In the genomic region with DNA sequence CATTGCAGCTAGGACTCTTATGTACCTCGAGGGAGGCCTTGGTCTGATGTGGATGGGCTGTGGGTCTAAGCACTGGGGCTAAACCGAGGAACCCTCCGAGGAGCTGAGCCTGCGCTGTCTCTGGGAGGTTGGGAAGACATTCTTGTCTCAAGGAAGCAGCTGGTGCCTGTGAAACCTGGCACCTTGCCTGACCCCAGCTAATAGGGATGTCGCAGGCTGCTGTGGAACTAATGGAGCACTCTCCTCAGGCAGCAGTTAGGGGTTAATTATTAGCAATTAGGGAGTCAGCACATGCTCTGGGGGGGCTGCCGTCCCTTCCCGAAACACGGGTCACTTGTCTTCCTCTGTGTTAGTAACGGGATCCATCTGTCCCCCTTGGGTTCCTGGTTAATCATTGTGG, we compare ENCODE assay signal across 11 mouse cellular contexts. TPM values are rescaled to one million over a fixed set of nuclear protein-coding genes. Genes with fewer than 3 reads are reported as not detected.
DNase-seq lines count a peak whose midpoint lies in the region; ATAC-seq lines count a peak whose summit lies in the region.
"Had no signal": no experiment of that assay in that cellular context is flagged by ENCODE, and none has a peak within 500 bp of the region (broad histone marks: within the 10 kb centered on the region; RNA-seq: fewer than 3 reads in every experiment).

No protein-coding gene starts in this region.

- ATAC-seq in midbrain, embryonic 13.5 days = no peak
- peak; percentile 31; the same call in 1 of the 2 replicates for ATAC-seq in hindbrain, embryonic 14.5 days (ENCODE audit: low FRiP score)
- ATAC-seq in granulocyte monocyte progenitor cell, adult 5-6 weeks (replicated peaks; ENCODE audit: poor library complexity, severe bottlenecking) = no peak

- no peak overlapping the region for H3K4me2 ChIP-seq in midbrain, embryonic 13.5 days (replicated peaks)
- H3K4me2 ChIP-seq in hindbrain, embryonic 14.5 days (replicated peaks) = no peak overlapping the region

- H3K4me3 ChIP-seq in midbrain, embryonic 10.5 days = no peak overlapping the region
- H3K4me3 ChIP-seq in midbrain, embryonic 13.5 days (replicated peaks) = no peak overlapping the region
- H3K4me3 ChIP-seq in hindbrain, embryonic 14.5 days (replicated peaks; ENCODE audit: low read length) = no peak overlapping the region

- no peaks in the 10 kb centered on the region for H3K9me3 ChIP-seq in midbrain, embryonic 10.5 days (replicated peaks)
- H3K9me3 ChIP-seq in midbrain, embryonic 13.5 days = no peaks in the 10 kb centered on the region
- H3K9me3 ChIP-seq in hindbrain, embryonic 14.5 days (ENCODE audit: control insufficient read depth, low read length) = no peaks in the 10 kb centered on the region

- 0 out of 2 replicates have a peak overlapping the region, but pooled peaks have one; percentile 13 for H3K27ac ChIP-seq in midbrain, embryonic 10.5 days (replicated peaks)
- no peak overlapping the region for H3K27ac ChIP-seq in midbrain, embryonic 13.5 days
- no peak overlapping the region for H3K27ac ChIP-seq in hindbrain, embryonic 14.5 days

- H3K4me1 ChIP-seq in midbrain, embryonic 10.5 days = peaks cover 25% of the 10 kb centered on the region
- peaks cover 18% of the 10 kb centered on the region for H3K4me1 ChIP-seq in midbrain, embryonic 13.5 days (replicated peaks)
- peaks cover 5% of the 10 kb centered on the region; the same call in 1 of the 2 replicates for H3K4me1 ChIP-seq in hindbrain, embryonic 14.5 days (replicated peaks; ENCODE audit: control insufficient read depth, insufficient read depth, low read length)

- H3K36me3 ChIP-seq in midbrain, embryonic 10.5 days = no peaks in the 10 kb centered on the region
- no peaks in the 10 kb centered on the region for H3K36me3 ChIP-seq in midbrain, embryonic 13.5 days
- H3K36me3 ChIP-seq in hindbrain, embryonic 14.5 days (replicated peaks; ENCODE audit: control insufficient read depth, insufficient read depth) = no peaks in the 10 kb centered on the region

- DNase-seq in cerebellum, postnatal 25 days = peak; percentile 28 to 63
- no peak for DNase-seq in cerebellum, adult 9-11 months
- no peak for DNase-seq in midbrain, embryonic 10.5 days (ENCODE audit: low spot score)
- DNase-seq in hindbrain, embryonic 14.5 days (ENCODE audit: low spot score) = no peak
- peak; percentile 50 for DNase-seq in lung, postnatal 14 days
- DNase-seq in adrenal gland, adult 18-20 months (ENCODE audit: low spot score in 2 of 2) = no peak
- DNase-seq: heart, adult 11 months had no signal

- H3K27me3 ChIP-seq in midbrain, embryonic 10.5 days (ENCODE audit: low read depth, poor library complexity, severe bottlenecking) = peaks cover 30% of the 10 kb centered on the region
- peaks cover 4% of the 10 kb centered on the region; the same call in 1 of the 2 replicates for H3K27me3 ChIP-seq in midbrain, embryonic 13.5 days
- no peaks in the 10 kb centered on the region for H3K27me3 ChIP-seq in hindbrain, embryonic 14.5 days (ENCODE audit: control insufficient read depth, insufficient read depth, low read length)

- no peak overlapping the region for H3K9ac ChIP-seq in midbrain, embryonic 13.5 days (replicated peaks)
- no peak overlapping the region for H3K9ac ChIP-seq in hindbrain, embryonic 14.5 days

- WGBS in midbrain, embryonic 10.5 days = 66% methylated on average over 9 of the region's 9 CpGs
- WGBS in midbrain, embryonic 13.5 days = 55% methylated on average over 9 of the region's 9 CpGs
- 18% methylated on average over 9 of the region's 9 CpGs for WGBS in hindbrain, embryonic 14.5 days

RNA-seq across cellular contexts. Expression of a gene that starts 30.5 kb away (rescaled TPM):
- 20.5 and 20.7 TPM in 2 replicates for polyA plus RNA-seq in midbrain, embryonic 10.5 days (2016; fragmentation: Nextera tagmentation; extraction: Ambion mirVana)
- polyA plus RNA-seq in midbrain, embryonic 13.5 days (2015; fragmentation: Nextera tagmentation; extraction: Ambion mirVana) = 21.0 and 21.2 TPM in 2 replicates
- 46.6 and 50.0 TPM in 2 replicates for polyA plus RNA-seq in hindbrain, embryonic 14.5 days (2014; fragmentation: Nextera tagmentation; extraction: Ambion mirVana)
- total RNA-seq in adrenal gland, adult 18-20 months (2021) = 10 to 100 TPM; 17.1 to 26.8 TPM
- total RNA-seq in granulocyte monocyte progenitor cell, adult 5-6 weeks (2014; fragmentation: Nextera tagmentation) = 11.5 and 13.8 TPM in 2 replicates
- total RNA-seq in granulocyte monocyte progenitor cell, adult 5-6 weeks (2017) = 7.3 and 9.3 TPM in 2 replicates

RNA-seq across cellular contexts. Expression of a gene that starts 41.5 kb away (rescaled TPM):
- 0.80 and 1.6 TPM in 2 replicates for polyA plus RNA-seq in midbrain, embryonic 10.5 days (2016; fragmentation: Nextera tagmentation; extraction: Ambion mirVana)
- 0.82 and 0.97 TPM in 2 replicates for polyA plus RNA-seq in midbrain, embryonic 13.5 days (2015; fragmentation: Nextera tagmentation; extraction: Ambion mirVana)
- 0.47 and 0.74 TPM in 2 replicates for polyA plus RNA-seq in hindbrain, embryonic 14.5 days (2014; fragmentation: Nextera tagmentation; extraction: Ambion mirVana)
- total RNA-seq in adrenal gland, adult 18-20 months (2021) = not detected
- total RNA-seq in granulocyte monocyte progenitor cell, adult 5-6 weeks (2014; fragmentation: Nextera tagmentation) = not detected in 2 replicates
- not detected in 2 replicates for total RNA-seq in granulocyte monocyte progenitor cell, adult 5-6 weeks (2017)
- polyA plus RNA-seq: C2C12; lung, embryonic 16.5 days had no signal

Comparison
In these comparisons a context has a peak if more than half of its experiments do, and no peak if none do; other contexts are left out.
1. DNase-seq: peak in cerebellum, postnatal 25 days (2 of 2) and lung, postnatal 14 days (single experiment); none in cerebellum, adult 9-11 months (single experiment), midbrain, embryonic 10.5 days (single experiment), hindbrain, embryonic 14.5 days (single experiment) and adrenal gland, adult 18-20 months (0 of 2).